Mouse (Mus musculus) forebrain, embryonic 11.5 days (tissue): Measurements from ENCODE around the gene Limch1. TPM values are rescaled to one million over a fixed set of nuclear protein-coding genes. Genes with fewer than 3 reads are reported as not detected.
A peak's percentile ranks its signal among the peaks of the same experiment; 100 is the strongest.

Source experiments
- ATAC-seq: fragments of 200-750 bp; cut with Nextera tagmentation; replicated peaks from 2 replicates; pipeline ENCODE4 v1.8.0; 2017; ENCODE audit warnings: moderate TSS enrichment; ENCODE audit not compliant: low FRiP score
- DNase-seq: peaks from one replicate; pipeline ENCODE4 v3.0.0-alpha.2; 2017; ENCODE audit warnings: low spot score
- H3K27ac ChIP-seq: fragments of 300-500 bp; sonication (generic); 2 replicates; pipeline ENCODE4 v1.5.1; 2014; ENCODE audit warnings: low read depth, low read length
- H3K27me3 ChIP-seq: fragments of 300-500 bp; sonication (generic); 2 replicates; pipeline ENCODE4 v1.6.1; 2014; ENCODE audit warnings: mild to moderate bottlenecking, low read length, mixed read lengths; ENCODE audit not compliant: control insufficient read depth, insufficient read depth
- H3K36me3 ChIP-seq: fragments of 300-500 bp; sonication (generic); 2 replicates; pipeline ENCODE4 v1.6.1; 2014; ENCODE audit warnings: mild to moderate bottlenecking, low read length, moderate library complexity, mixed read lengths; ENCODE audit not compliant: control insufficient read depth, insufficient read depth
- H3K4me1 ChIP-seq: fragments of 300-500 bp; sonication (generic); replicated peaks from 2 replicates; pipeline ENCODE4 v1.6.1; 2014; ENCODE audit warnings: low read length, mixed read lengths; ENCODE audit not compliant: control insufficient read depth, insufficient read depth
- H3K4me2 ChIP-seq: fragments of 300-500 bp; sonication (generic); 2 replicates; pipeline ENCODE4 v1.6.1; 2014; ENCODE audit warnings: low read depth, mild to moderate bottlenecking, low read length, moderate library complexity, mixed read lengths; ENCODE audit not compliant: severe bottlenecking
- H3K4me3 ChIP-seq: fragments of 300-500 bp; sonication (generic); 2 replicates; pipeline ENCODE4 v1.5.1; 2014; ENCODE audit warnings: low read depth, low read length
- H3K9ac ChIP-seq: fragments of 300-500 bp; sonication (generic); 2 replicates; pipeline ENCODE4 v1.6.1; 2014; ENCODE audit warnings: low read length
- H3K9me3 ChIP-seq: fragments of 300-500 bp; sonication (generic); 2 replicates; pipeline ENCODE4 v1.6.1; 2016; ENCODE audit warnings: low read length, mixed read lengths; ENCODE audit not compliant: control insufficient read depth
- WGBS: fragments of 180-500 bp; shearing (Covaris S2); extraction: QIAGEN DNeasy Blood & Tissue Kit; methylation state at CpG from one replicate; pipeline ENCODE4 v1.1.7; 2014; 5-methylcytosine and 5-hydroxymethylcytosine counted together
- polyA plus RNA-seq: library from polyadenylated mRNA; unstranded; fragments of >200 nt; fragmentation: Nextera tagmentation; extraction: Ambion mirVana; gene quantifications from 2 replicates; pipeline ENCODE4 v1.2.1, GENCODE M21; 2014

Limch1 gene
- polyA plus RNA-seq, 1 experiment from 2014 or later: 41.7 TPM

DNA sequence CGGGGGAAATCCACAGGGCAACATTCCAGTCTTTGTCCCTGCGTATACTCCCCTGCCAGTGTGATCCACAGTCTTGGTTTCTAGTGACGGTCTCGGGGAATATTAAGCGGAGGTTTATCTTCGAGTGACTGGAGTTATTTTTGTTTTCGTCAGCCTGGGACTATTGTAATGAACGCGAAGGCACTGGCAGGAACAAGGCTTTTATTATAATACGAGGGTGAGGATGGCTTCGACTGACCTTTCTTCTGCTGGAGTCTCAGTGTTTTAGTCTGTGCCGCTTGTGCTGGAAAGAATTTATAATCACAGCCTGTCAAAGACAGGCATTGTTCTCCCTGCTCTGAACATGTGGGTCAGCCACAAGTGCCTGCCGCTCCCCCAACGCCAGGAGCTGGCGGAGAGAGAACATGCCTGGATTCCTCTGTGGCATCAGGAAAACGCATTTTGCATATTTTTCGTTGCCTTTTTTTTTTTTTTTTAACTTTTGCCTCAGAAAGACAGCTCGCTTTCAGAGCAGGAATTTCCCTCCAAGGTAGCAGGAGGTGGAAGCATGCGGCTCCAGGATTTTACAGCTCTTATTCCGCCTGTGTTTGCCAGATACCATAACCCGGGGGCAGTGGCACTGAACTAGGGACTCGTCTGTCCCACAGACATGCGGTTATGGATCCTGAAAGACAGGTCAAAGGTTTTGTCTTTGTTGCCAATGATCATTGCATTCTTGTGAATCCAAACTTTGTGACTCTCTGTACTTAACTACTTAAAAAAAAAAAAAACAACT is 222.6 kb downstream of the Limch1 start:
- WGBS: 13% methylated on average over 23 of the region's 23 CpGs

DNA sequence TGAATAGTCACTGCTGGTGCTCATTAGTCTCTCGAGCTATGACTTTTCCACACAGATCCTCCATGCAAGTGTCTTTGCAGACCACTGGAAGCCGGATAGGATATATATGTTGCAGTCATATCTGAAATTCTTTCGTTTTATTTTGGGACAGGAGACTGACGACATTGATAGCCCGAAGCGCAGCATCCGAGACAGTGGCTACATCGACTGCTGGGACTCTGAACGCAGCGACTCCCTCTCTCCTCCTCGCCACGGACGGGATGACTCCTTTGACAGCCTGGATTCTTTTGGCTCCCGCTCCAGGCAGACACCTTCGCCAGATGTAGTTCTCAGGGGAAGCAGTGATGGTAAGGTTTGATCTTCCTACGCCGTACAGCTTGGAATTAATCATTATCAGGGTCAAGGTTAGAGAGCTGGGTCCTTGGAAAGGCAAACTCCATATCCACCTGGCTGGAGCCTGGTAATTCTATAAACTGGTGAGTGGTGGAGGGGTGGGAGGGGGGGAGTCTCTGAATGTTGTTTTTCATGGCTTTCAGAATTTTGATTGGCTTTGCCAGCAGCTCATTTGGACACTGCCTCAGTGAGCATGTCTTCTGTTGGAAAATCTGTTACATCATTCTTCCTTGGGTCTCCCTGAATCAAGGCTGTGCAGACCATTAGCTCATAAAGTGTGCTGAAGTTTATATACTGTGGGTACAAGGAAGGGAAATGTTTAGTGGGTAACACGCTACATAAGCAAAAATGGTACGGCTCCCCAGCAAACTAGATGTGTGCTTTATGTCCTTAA is 223.5 kb downstream of the Limch1 start:
- no peaks in the 10 kb centered on the region for H3K27me3 ChIP-seq
- DNase-seq: no peak
- no peak overlapping the region; the same call in 1 of the 2 replicates for H3K9ac ChIP-seq
- no peaks in the 10 kb centered on the region for H3K9me3 ChIP-seq
- peak overlapping the region; percentile 58; the same call in 1 of the 2 replicates for H3K27ac ChIP-seq
- WGBS: 68% methylated on average over 19 of the region's 19 CpGs
- H3K4me3 ChIP-seq: no peak overlapping the region
- H3K4me1 ChIP-seq: peaks cover 16% of the 10 kb centered on the region
- ATAC-seq: no peak; the same call in 1 of the 2 replicates
- H3K36me3 ChIP-seq: no peaks in the 10 kb centered on the region
- H3K4me2 ChIP-seq: peak overlapping the region; percentile 49; the same call in 1 of the 2 replicates

More for the DNA sequence above, 222.6 kb downstream of the Limch1 start:
- peak overlapping the region; percentile 58; the same call in 1 of the 2 replicates for H3K27ac ChIP-seq
- no peaks in the 10 kb centered on the region for H3K9me3 ChIP-seq
- peaks cover 16% of the 10 kb centered on the region for H3K4me1 ChIP-seq
- peak overlapping the region; percentile 49 for H3K4me2 ChIP-seq
- H3K27me3 ChIP-seq: no peaks in the 10 kb centered on the region
- ATAC-seq: peak; percentile 83
- peak; percentile 62 for DNase-seq
- H3K9ac ChIP-seq: peak overlapping the region; percentile 43
- H3K4me3 ChIP-seq: peak overlapping the region; percentile 16; the same call in 1 of the 2 replicates
- no peaks in the 10 kb centered on the region for H3K36me3 ChIP-seq

DNA sequence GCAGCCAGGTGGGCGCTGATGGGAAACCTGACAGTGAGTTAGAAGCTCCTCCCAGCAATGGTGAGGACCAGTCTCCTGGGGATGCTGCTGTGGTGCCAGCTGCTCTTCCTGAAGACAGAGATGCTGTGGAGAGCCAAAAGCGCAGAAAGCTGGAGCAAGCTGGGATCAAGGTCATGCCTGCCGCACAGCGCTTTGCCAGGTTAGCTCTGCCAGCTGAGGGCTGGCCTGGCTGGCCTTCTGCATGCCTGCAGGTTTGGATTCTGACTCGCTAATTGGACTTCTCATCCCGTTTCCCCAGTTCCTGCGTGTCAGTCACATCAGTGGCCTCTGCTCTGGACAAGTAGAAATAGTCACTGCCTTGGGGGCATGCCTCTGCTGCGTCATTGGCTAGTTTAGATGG is 230.0 kb downstream of the Limch1 start:
- H3K4me3 ChIP-seq: no peak overlapping the region
- ATAC-seq: no peak
- DNase-seq: no peak
- H3K4me1 ChIP-seq: no peaks in the 10 kb centered on the region
- H3K27me3 ChIP-seq: no peaks in the 10 kb centered on the region
- WGBS: 91% methylated on average over 8 of the region's 8 CpGs
- no peak overlapping the region for H3K4me2 ChIP-seq
- H3K27ac ChIP-seq: no peak overlapping the region
- no peaks in the 10 kb centered on the region; the same call in 1 of the 2 replicates for H3K36me3 ChIP-seq
- no peaks in the 10 kb centered on the region for H3K9me3 ChIP-seq
- no peak overlapping the region for H3K9ac ChIP-seq

DNA sequence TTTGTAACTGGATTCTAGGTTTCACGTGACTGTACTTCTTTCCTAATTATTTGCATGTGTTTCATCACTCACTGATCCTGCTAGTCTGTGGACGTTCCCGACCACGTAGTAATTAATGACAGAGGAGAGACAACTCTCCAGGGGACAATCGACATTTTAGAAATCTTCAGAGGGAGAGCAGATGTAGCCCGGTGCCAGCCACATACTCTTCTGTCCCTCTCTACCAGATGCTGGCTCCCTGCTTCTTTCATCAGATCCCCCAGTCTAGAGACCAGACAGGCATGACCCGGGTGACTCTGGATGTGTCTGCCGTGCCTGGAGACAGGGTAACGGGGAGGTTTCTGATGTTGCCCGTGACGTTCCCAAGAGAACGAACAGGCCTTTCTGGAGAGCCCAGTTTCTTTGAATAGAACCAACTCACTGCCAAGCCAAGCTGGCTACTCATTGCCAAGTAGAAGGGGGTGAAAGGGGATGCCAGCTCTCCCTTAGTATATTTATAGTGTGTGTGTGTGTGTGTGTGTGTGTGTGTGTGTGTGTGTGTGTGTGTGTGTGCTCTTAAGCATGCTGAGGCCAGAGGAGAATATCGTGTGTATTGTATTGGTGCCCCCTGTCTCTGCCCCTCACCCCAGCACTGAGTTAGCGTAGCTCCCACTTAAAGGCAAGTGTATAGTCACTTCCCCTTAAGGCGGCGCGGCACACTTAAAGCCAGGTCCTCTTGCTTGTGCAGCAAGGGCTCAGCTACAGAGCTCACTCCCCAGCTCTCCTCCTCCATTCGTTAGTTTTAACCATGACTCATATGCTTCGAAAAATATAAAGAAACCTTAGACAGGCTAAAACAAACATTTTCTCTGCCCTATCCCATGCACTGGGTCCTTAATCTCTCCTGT is 233.9 kb downstream of the Limch1 start:
- Histone ChIP-seq H3K9ac (no peak overlapping the region), H3K4me2 (no peak overlapping the region), H3K4me1 (no peaks in the 10 kb centered on the region), H3K9me3 (no peaks in the 10 kb centered on the region), H3K4me3 (no peak overlapping the region), H3K27me3 (no peaks in the 10 kb centered on the region), H3K36me3 (no peaks in the 10 kb centered on the region), H3K27ac (no peak overlapping the region)
- WGBS: 76% methylated on average over 19 of the region's 19 CpGs
- DNase-seq (no peak), ATAC-seq (no peak)

DNA sequence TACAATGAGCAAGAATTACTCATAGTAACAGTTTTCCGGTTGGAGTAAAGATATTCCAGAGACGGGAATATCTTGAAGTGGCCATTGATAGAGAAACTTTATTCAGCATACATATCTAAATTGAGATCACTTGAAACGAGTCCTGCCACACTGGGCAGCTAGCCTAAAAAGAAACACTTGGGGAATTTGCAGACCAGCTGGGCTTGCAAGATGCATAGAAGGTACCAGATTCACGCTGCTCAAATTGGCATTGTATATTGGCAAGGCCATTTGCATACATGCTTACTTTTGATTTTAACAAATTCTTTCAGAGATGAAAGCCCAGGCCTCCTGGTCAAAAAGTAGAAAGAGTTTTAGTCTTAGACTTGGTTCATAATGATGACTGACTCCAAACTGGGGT is 235.2 kb downstream of the Limch1 start:
- Histone ChIP-seq H3K27me3 (no peaks in the 10 kb centered on the region), H3K27ac (no peak overlapping the region), H3K4me2 (no peak overlapping the region), H3K4me3 (no peak overlapping the region), H3K9ac (no peak overlapping the region), H3K36me3 (no peaks in the 10 kb centered on the region), H3K4me1 (no peaks in the 10 kb centered on the region), H3K9me3 (no peaks in the 10 kb centered on the region)
- WGBS: 90% methylated on average over 4 of the region's 4 CpGs
- DNase-seq (no peak), ATAC-seq (no peak)

DNA sequence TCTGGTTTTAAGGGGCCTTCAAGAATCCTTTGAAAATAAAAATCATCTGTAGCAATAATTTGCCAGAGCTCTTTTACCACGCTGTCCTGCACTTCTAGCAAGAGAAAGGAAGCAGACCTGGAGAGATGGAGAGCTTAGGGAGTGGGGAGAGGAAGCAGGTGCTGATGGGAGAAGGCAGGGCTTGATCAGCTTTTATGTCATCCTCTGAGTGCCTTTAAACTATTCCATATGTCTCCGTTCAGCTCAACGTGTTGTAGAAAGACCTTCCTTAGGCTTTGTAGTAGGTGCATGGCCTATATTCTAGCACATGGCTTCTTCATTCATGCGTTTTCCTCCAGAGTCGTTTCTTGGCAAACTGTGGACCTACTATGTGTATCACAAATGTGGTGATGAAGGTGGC is 237.5 kb downstream of the Limch1 start:
- 81% methylated on average over 5 of the region's 5 CpGs for WGBS
- no peak for ATAC-seq
- H3K36me3 ChIP-seq: no peaks in the 10 kb centered on the region
- H3K4me1 ChIP-seq: no peaks in the 10 kb centered on the region
- no peak overlapping the region for H3K9ac ChIP-seq
- H3K4me3 ChIP-seq: no peak overlapping the region
- H3K27me3 ChIP-seq: no peaks in the 10 kb centered on the region
- no peak overlapping the region for H3K4me2 ChIP-seq
- no peak for DNase-seq
- H3K9me3 ChIP-seq: no peaks in the 10 kb centered on the region
- H3K27ac ChIP-seq: no peak overlapping the region

DNA sequence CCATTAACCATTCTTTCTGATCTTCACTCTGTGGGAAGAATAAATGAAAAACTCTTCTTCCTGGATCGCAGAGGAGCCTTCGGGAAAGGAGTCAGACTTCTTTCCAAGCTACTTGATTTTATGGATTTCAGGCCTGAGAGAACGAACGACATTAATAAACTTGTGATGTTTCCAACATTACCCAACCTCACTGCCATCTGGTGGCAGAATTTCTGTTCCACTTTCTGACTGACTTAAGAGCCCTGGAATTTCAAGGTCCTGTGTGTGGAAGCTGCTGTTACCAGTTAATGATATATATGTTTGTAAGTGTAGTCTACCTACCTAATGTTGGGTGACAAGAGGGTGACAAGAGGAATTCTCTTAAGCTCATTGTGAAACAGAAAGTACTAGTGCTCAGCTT is 243.3 kb downstream of the Limch1 start:
- Histone ChIP-seq H3K4me2 (no peak overlapping the region), H3K36me3 (no peaks in the 10 kb centered on the region), H3K9me3 (no peaks in the 10 kb centered on the region), H3K27me3 (no peaks in the 10 kb centered on the region), H3K27ac (no peak overlapping the region), H3K9ac (no peak overlapping the region), H3K4me1 (no peaks in the 10 kb centered on the region), H3K4me3 (no peak overlapping the region)
- ATAC-seq: no peak
- 91% methylated on average over 4 of the region's 4 CpGs for WGBS
- DNase-seq: no peak

DNA sequence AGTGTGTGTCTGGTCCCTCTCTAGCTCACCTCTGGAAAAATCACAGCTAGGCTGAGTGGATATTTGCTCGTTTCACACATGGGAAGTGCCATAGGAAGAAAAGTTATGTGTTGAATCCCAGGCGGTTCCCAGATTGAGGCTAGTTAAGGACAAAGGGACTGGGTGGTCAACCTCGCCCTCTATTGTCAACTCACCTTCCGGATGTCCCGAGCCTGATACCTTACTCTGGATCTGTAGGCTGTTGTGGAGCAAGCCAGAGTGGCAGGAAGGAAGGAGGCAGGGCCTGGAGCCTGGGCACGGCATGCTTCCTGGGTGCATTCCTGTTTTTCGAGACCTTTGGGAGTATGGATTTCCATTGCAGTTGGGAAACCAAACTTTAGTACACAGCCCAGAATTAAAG is 243.9 kb downstream of the Limch1 start:
- H3K4me3 ChIP-seq: no peak overlapping the region
- no peak overlapping the region for H3K9ac ChIP-seq
- H3K9me3 ChIP-seq: no peaks in the 10 kb centered on the region
- H3K36me3 ChIP-seq: no peaks in the 10 kb centered on the region
- H3K27me3 ChIP-seq: no peaks in the 10 kb centered on the region
- no peak overlapping the region for H3K27ac ChIP-seq
- no peak overlapping the region for H3K4me2 ChIP-seq
- no peaks in the 10 kb centered on the region for H3K4me1 ChIP-seq
- DNase-seq (no peak), ATAC-seq (no peak)
- WGBS: 82% methylated on average over 7 of the region's 7 CpGs
